Mouse (Mus musculus) myocyte (in vitro differentiated cells): Measurements from ENCODE around the gene Angpt4.

ENCODE experiments used
- CEBPB ChIP-seq: IDR thresholded peaks from 2 replicates; pipeline ENCODE4 v1.6.1; 2011; ENCODE audit warnings: mild to moderate bottlenecking, moderate library complexity; ENCODE audit not compliant: poor library complexity, insufficient read depth, severe bottlenecking
- E2F4 ChIP-seq: IDR thresholded peaks from one replicate; pipeline ENCODE4 v1.6.1; 2011; ENCODE audit warnings: mild to moderate bottlenecking, control low read depth, moderate library complexity; ENCODE audit not compliant: insufficient read depth
- MAX ChIP-seq: IDR thresholded peaks from one replicate; pipeline ENCODE4 v1.6.1; 2011; ENCODE audit warnings: low read depth, mild to moderate bottlenecking, control low read depth
- MYOD1 ChIP-seq, 3 experiments: IDR thresholded peaks; one replicate each; pipeline ENCODE4 v1.6.1; 2011; ENCODE audit warnings: control low read depth in 2 of 3, low read depth in 2 of 3, mild to moderate bottlenecking in 2 of 3, moderate library complexity in 1 of 3; ENCODE audit not compliant: insufficient read length in 2 of 3, control insufficient read depth in 1 of 3
- MYOG ChIP-seq, 3 experiments: IDR thresholded peaks; one replicate each; pipeline ENCODE4 v1.6.1; 2011; ENCODE audit warnings: control low read depth in 2 of 3, low read depth in 2 of 3, mild to moderate bottlenecking in 2 of 3; ENCODE audit not compliant: insufficient read length in 2 of 3, control insufficient read depth in 1 of 3, insufficient read depth in 1 of 3
- POLR2A ChIP-seq: IDR thresholded peaks from one replicate; pipeline ENCODE4 v1.6.1; 2011; ENCODE audit warnings: low read depth, mild to moderate bottlenecking, control low read depth, moderate library complexity; ENCODE audit not compliant: insufficient read length
- POLR2AphosphoS2 ChIP-seq: IDR thresholded peaks from one replicate; pipeline ENCODE4 v1.6.1; 2011; ENCODE audit warnings: low read depth, control low read depth; ENCODE audit not compliant: insufficient read length
- REST ChIP-seq: IDR thresholded peaks from one replicate; pipeline ENCODE4 v1.6.1; 2011; ENCODE audit warnings: mild to moderate bottlenecking, control low read depth, moderate library complexity; ENCODE audit not compliant: insufficient read depth, insufficient read length
- SRF ChIP-seq: IDR thresholded peaks from one replicate; pipeline ENCODE4 v1.6.1; 2011; ENCODE audit warnings: low read depth; ENCODE audit not compliant: control insufficient read depth, insufficient read length
- TCF12 ChIP-seq: IDR thresholded peaks from one replicate; pipeline ENCODE4 v1.6.1; 2011; ENCODE audit warnings: mild to moderate bottlenecking, control low read depth; ENCODE audit not compliant: poor library complexity, insufficient read depth, severe bottlenecking
- TCF3 ChIP-seq: IDR thresholded peaks from one replicate; pipeline ENCODE4 v1.6.1; 2011; ENCODE audit warnings: low read depth, control low read depth; ENCODE audit not compliant: insufficient read length
- USF1 ChIP-seq: IDR thresholded peaks from one replicate; pipeline ENCODE4 v1.6.1; 2011; ENCODE audit warnings: low read depth, mild to moderate bottlenecking, control low read depth, moderate library complexity

DNA sequence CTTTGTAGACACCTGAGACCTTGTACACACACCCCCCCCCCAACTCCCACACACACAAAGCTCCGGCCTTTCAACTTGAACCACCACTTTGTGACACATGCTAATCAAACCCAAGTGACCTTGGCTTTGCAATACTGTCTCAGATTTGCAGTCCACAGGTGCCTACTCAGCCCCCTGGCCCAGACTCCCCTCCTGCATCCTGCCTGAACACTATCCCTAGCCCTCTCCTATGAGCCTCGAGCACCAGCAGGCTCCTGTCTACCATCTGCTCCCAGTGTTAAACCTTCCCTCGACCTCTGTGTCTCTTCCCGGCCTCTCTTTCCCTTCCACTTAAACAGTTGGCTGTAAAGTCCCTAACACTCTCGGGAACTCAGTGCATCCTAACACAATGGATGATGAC is 80.4 kb downstream of the Angpt4 start:
- TF ChIP-seq POLR2A: no peak
- no peak for TF ChIP-seq USF1
- TF ChIP-seq MAX: no peak
- no peak for TF ChIP-seq MYOG (IDR thresholded peaks at IDR 0.05; ENCODE audit: control insufficient read depth in 1 of 3, insufficient read depth in 1 of 3, insufficient read length in 2 of 3, low read depth in 2 of 3)
- TF ChIP-seq E2F4: no peak
- TF ChIP-seq POLR2AphosphoS2: no peak
- no peak for TF ChIP-seq SRF
- TF ChIP-seq TCF12: no peak
- TF ChIP-seq TCF3: no peak
- no peak for TF ChIP-seq MYOD1 (IDR thresholded peaks at IDR 0.05; ENCODE audit: control insufficient read depth in 1 of 3, insufficient read length in 2 of 3, low read depth in 2 of 3)
- no peak for TF ChIP-seq REST
- TF ChIP-seq CEBPB: no peak
